38 mouse cellular contexts compared by ENCODE assay signal in the genomic region with DNA sequence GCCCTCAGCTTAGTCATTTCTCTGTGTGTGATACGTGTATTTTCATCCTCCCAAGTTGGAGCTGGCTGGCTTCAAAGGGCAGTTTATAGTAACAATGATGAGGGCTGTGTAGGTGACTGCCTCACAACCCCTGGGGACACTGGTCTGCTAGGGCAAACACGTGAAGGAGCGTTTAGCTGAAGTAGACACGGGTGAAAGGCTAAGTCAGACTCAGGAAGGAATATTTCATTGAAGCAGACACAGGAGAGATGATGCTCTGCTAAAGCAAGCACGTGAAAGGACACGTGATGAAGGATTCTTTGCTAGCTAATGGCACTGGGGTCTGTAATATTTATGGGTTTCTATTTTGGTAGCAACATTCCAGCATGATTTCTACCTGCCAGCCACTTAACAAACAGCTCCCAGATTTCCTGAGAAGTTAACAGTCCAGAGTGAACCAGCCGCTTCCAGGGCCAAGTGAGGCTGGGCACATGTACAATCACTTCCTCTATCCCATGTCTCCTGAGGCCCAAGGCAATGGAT. TPM values are rescaled to one million over a fixed set of nuclear protein-coding genes. Genes with fewer than 3 reads are reported as not detected.
DNase-seq lines count a peak whose midpoint lies in the region; ATAC-seq and TF ChIP-seq lines count a peak whose summit lies in the region.
"Had no signal": no experiment of that assay in that cellular context is flagged by ENCODE, and none has a peak within 500 bp of the region (broad histone marks: within the 10 kb centered on the region; RNA-seq: fewer than 3 reads in every experiment).

No protein-coding gene starts in this region.

- no peak overlapping the region for H3K9ac ChIP-seq in kidney, embryonic 14.5 days (ENCODE audit: low read depth, low read length)
- H3K9ac ChIP-seq: embryonic facial prominence, embryonic 13.5 days; forebrain, embryonic 15.5 days; heart, embryonic 12.5 days; hindbrain, embryonic 14.5 days; limb, embryonic 12.5 days; liver, embryonic 12.5 days; liver, postnatal 0 days; midbrain, embryonic 12.5 days; neural tube, embryonic 13.5 days; stomach, embryonic 15.5 days had no signal

- peak overlapping the region; percentile 69 for H3K4me3 ChIP-seq in gastrocnemius, adult 2 months
- no peak overlapping the region for H3K4me3 ChIP-seq in kidney, embryonic 14.5 days (ENCODE audit: low read length)
- H3K4me3 ChIP-seq in brown adipose tissue, adult 24 weeks (ENCODE audit: insufficient read depth, low read depth, low read length), result peak overlapping the region; percentile 56
- H3K4me3 ChIP-seq: embryonic facial prominence, embryonic 13.5 days; forebrain, embryonic 10.5 days; forebrain, embryonic 15.5 days; heart, embryonic 12.5 days; limb, embryonic 12.5 days; liver, embryonic 12.5 days; megakaryocyte, embryonic 14.5 days; midbrain, embryonic 12.5 days; neural tube, embryonic 13.5 days; stomach, embryonic 15.5 days had no signal

- H3K27ac ChIP-seq in gastrocnemius, adult 2 months, result peak overlapping the region; percentile 85
- no peak overlapping the region for H3K27ac ChIP-seq in kidney, embryonic 14.5 days (ENCODE audit: low read depth, low read length)
- H3K27ac ChIP-seq in brown adipose tissue, adult 24 weeks (replicated peaks; ENCODE audit: low read depth, low read length), result peak overlapping the region; percentile 99
- H3K27ac ChIP-seq: embryonic facial prominence, embryonic 13.5 days; forebrain, embryonic 10.5 days; forebrain, embryonic 15.5 days; hindbrain, embryonic 14.5 days; limb, embryonic 12.5 days; liver, embryonic 12.5 days; midbrain, embryonic 12.5 days; neural tube, embryonic 13.5 days; stomach, embryonic 15.5 days had no signal

- no peaks in the 10 kb centered on the region for H3K27me3 ChIP-seq in kidney, embryonic 14.5 days (ENCODE audit: control insufficient read depth, insufficient read depth, low read length)
- H3K27me3 ChIP-seq: embryonic facial prominence, embryonic 13.5 days; forebrain, embryonic 15.5 days; heart, embryonic 12.5 days; limb, embryonic 12.5 days; midbrain, embryonic 12.5 days; neural tube, embryonic 13.5 days; Patski; stomach, embryonic 15.5 days had no signal

- DNase-seq in gastrocnemius, adult 2 months, result no peak
- no peak for DNase-seq in gastrocnemius, adult 8-10 months (ENCODE audit: low spot score in 2 of 2)
- DNase-seq in kidney, adult 18-20 months, result peak; percentile 49
- DNase-seq in kidney, postnatal 25 days, result peak; percentile 65 to 85
- DNase-seq in right cerebral cortex, adult 18-20 months, result no peak
- DNase-seq in layer of hippocampus, adult 9-10 months (ENCODE audit: low spot score), result no peak
- DNase-seq: adrenal gland, postnatal 14 days; cerebellum, adult 18-20 months; cerebellum, postnatal 10 days; liver, postnatal 0 days; lung, postnatal 4 days; right cerebral cortex, postnatal 14 days; thymus, postnatal 14 days had no signal

- peaks cover 13% of the 10 kb centered on the region for H3K9me3 ChIP-seq in kidney, embryonic 14.5 days (ENCODE audit: control insufficient read depth, low read length)
- H3K9me3 ChIP-seq: forebrain, embryonic 15.5 days; stomach, embryonic 15.5 days had no signal

- no peak overlapping the region for H3K4me2 ChIP-seq in kidney, embryonic 14.5 days (replicated peaks; ENCODE audit: low read depth, low read length)
- H3K4me2 ChIP-seq: embryonic facial prominence, embryonic 13.5 days; forebrain, embryonic 15.5 days; heart, embryonic 12.5 days; hindbrain, embryonic 14.5 days; limb, embryonic 12.5 days; liver, embryonic 12.5 days; midbrain, embryonic 12.5 days; neural tube, embryonic 13.5 days; stomach, embryonic 15.5 days had no signal

- no peaks in the 10 kb centered on the region for H3K36me3 ChIP-seq in kidney, embryonic 14.5 days (ENCODE audit: control insufficient read depth, insufficient read depth, low read length)
- H3K36me3 ChIP-seq: embryonic facial prominence, embryonic 13.5 days; forebrain, embryonic 10.5 days; forebrain, embryonic 15.5 days; heart, embryonic 12.5 days; limb, embryonic 12.5 days; liver, embryonic 12.5 days; midbrain, embryonic 12.5 days; neural tube, embryonic 13.5 days; stomach, embryonic 15.5 days had no signal

- intact Hi-C loops in gastrocnemius, adult 2 months (cut with DNase I), result no loop called here

- H3K4me1 ChIP-seq in kidney, embryonic 14.5 days (ENCODE audit: control insufficient read depth, insufficient read depth, low read length), result peaks cover under 1% of the 10 kb centered on the region; the same call in 1 of the 2 replicates
- H3K4me1 ChIP-seq in brown adipose tissue, adult 24 weeks (ENCODE audit: control insufficient read depth, insufficient read depth, insufficient read length, low read length), result peaks cover 10% of the 10 kb centered on the region
- H3K4me1 ChIP-seq: embryonic facial prominence, embryonic 13.5 days; heart, embryonic 12.5 days; limb, embryonic 12.5 days; midbrain, embryonic 12.5 days; neural tube, embryonic 13.5 days had no signal

- WGBS in kidney, embryonic 14.5 days, result 76% methylated on average over 7 of the region's 7 CpGs

- TF ChIP-seq CTCF in gastrocnemius, adult 2 months (IDR thresholded peaks at IDR 0.05), result no peak

- ATAC-seq in kidney, embryonic 14.5 days (ENCODE audit: low FRiP score, low TSS enrichment), result no peak
- ATAC-seq: forebrain, embryonic 15.5 days; intestine, postnatal 0 days; liver, embryonic 12.5 days; liver, postnatal 0 days; lung, postnatal 0 days; Patski had no signal

RNA-seq across cellular contexts. Expression of a gene that starts 3.4 kb away (rescaled TPM):
- 10 to 100 TPM; 17.6 to 18.9 TPM for total RNA-seq in gastrocnemius, adult 2 months (2021)
- 10 to 100 TPM; 12.9 to 17.6 (median 15.0) TPM for total RNA-seq in gastrocnemius, adult 8-10 months (2022)
- polyA plus RNA-seq in kidney, embryonic 14.5 days (2014; fragmentation: Nextera tagmentation; extraction: Ambion mirVana), result 0.38 and 0.43 TPM in 2 replicates
- polyA plus RNA-seq in brown adipose tissue, adult 24 weeks (2012; ENCODE audit: insufficient read depth, insufficient read length, missing spikeins), result 37.7 and 46.4 TPM in 2 replicates
- total RNA-seq: hematopoietic stem cell, adult 5-6 weeks; layer of hippocampus, adult 8-10 months; left cerebral cortex, postnatal 14 days had no signal
- polyA plus RNA-seq: Patski had no signal

RNA-seq across cellular contexts. Expression of a gene that starts 16.5 kb away (rescaled TPM):
- 10 to 100 TPM; 19.4 to 34.7 TPM for total RNA-seq in gastrocnemius, adult 2 months (2021)
- 10 to 100 TPM; 12.9 to 17.9 (median 15.7) TPM for total RNA-seq in gastrocnemius, adult 8-10 months (2022)
- 5.1 and 8.4 TPM in 2 replicates for polyA plus RNA-seq in kidney, embryonic 14.5 days (2014; fragmentation: Nextera tagmentation; extraction: Ambion mirVana)
- polyA plus RNA-seq in brown adipose tissue, adult 24 weeks (2012; ENCODE audit: insufficient read depth, insufficient read length, missing spikeins), result 0.54 and 0.87 TPM in 2 replicates
- total RNA-seq: common myeloid progenitor, adult 5-6 weeks had no signal

RNA-seq across cellular contexts. Expression of a gene that starts 43.6 kb away (rescaled TPM):
- total RNA-seq in gastrocnemius, adult 2 months (2021), result 1 to 10 TPM; 1.2 TPM
- total RNA-seq in gastrocnemius, adult 8-10 months (2022), result 1 to 10 TPM in 1 of 4 experiments, under 1 TPM in 3; 0.27 to 1.1 (median 0.57) TPM
- 6.9 and 10.3 TPM in 2 replicates for polyA plus RNA-seq in kidney, embryonic 14.5 days (2014; fragmentation: Nextera tagmentation; extraction: Ambion mirVana)
- 3.7 and 7.0 TPM in 2 replicates for polyA plus RNA-seq in brown adipose tissue, adult 24 weeks (2012; ENCODE audit: insufficient read depth, insufficient read length, missing spikeins)

RNA-seq across cellular contexts. Expression of a gene that starts 56.4 kb away (rescaled TPM):
- total RNA-seq in gastrocnemius, adult 2 months (2021), result not detected
- not detected for total RNA-seq in gastrocnemius, adult 8-10 months (2022)
- not detected in 2 replicates for polyA plus RNA-seq in kidney, embryonic 14.5 days (2014; fragmentation: Nextera tagmentation; extraction: Ambion mirVana)
- not detected in 2 replicates for polyA plus RNA-seq in brown adipose tissue, adult 24 weeks (2012; ENCODE audit: insufficient read depth, insufficient read length, missing spikeins)
- total RNA-seq: adrenal gland, postnatal 14 days; common myeloid progenitor, adult 5-6 weeks; gastrocnemius, adult 18-20 months; gastrocnemius, postnatal 4 days; hematopoietic stem cell, adult 5-6 weeks; layer of hippocampus, adult 8-10 months; left cerebral cortex, postnatal 14 days; MEL had no signal
- polyA plus RNA-seq: embryonic facial prominence, embryonic 13.5 days; forebrain, embryonic 10.5 days; forebrain, embryonic 15.5 days; frontal cortex, adult 2 months; heart, embryonic 12.5 days; heart, postnatal 0 days; hindbrain, embryonic 14.5 days; limb, embryonic 12.5 days; liver, embryonic 12.5 days; liver, postnatal 0 days; midbrain, embryonic 12.5 days; neural tube, embryonic 13.5 days; Patski had no signal

RNA-seq across cellular contexts. Expression of a gene that starts 57.9 kb away (rescaled TPM):
- total RNA-seq in gastrocnemius, adult 2 months (2021), result 100 to 1,000 TPM; 123 to 129 TPM
- 100 to 1,000 TPM; 134 to 209 (median 172) TPM for total RNA-seq in gastrocnemius, adult 8-10 months (2022)
- 23.3 and 25.3 TPM in 2 replicates for polyA plus RNA-seq in kidney, embryonic 14.5 days (2014; fragmentation: Nextera tagmentation; extraction: Ambion mirVana)
- polyA plus RNA-seq in brown adipose tissue, adult 24 weeks (2012; ENCODE audit: insufficient read depth, insufficient read length, missing spikeins), result 66.5 and 75.1 TPM in 2 replicates

Comparison
In these comparisons a context has a peak if more than half of its experiments do, and no peak if none do; other contexts are left out.
1. DNase-seq: peak in kidney, adult 18-20 months (single experiment) and kidney, postnatal 25 days (2 of 2); none in gastrocnemius, adult 2 months (single experiment), gastrocnemius, adult 8-10 months (0 of 2), right cerebral cortex, adult 18-20 months (single experiment) and layer of hippocampus, adult 9-10 months (single experiment).